Mouse (Mus musculus) stomach, postnatal 0 days (tissue): ENCODE measurements at regions not wholly inside any gene's neighbourhood (a gene's known extent, or its start where the extent isn't known, plus 50 kb on each side); places are given as distances from the start of the nearest gene placed in this dataset.

Experiments
- ATAC-seq: fragments of 200-750 bp; cut with Nextera tagmentation; 2 replicates; pipeline ENCODE4 v1.8.0; 2017; ENCODE audit not compliant: low FRiP score, low TSS enrichment
- DNase-seq: peaks from one replicate; pipeline ENCODE4 v3.0.0-alpha.2; 2016; ENCODE audit warnings: low spot score
- H3K27ac ChIP-seq: fragments of 300-500 bp; sonication (generic); replicated peaks from 2 replicates; pipeline ENCODE4 v1.5.1; 2014; ENCODE audit warnings: mild to moderate bottlenecking, control low read depth
- H3K27me3 ChIP-seq: fragments of 300-500 bp; sonication (generic); 2 replicates; pipeline ENCODE4 v1.6.1; 2014; ENCODE audit warnings: low read length; ENCODE audit not compliant: control insufficient read depth, insufficient read depth
- H3K36me3 ChIP-seq: fragments of 300-500 bp; sonication (generic); 2 replicates; pipeline ENCODE4 v1.6.1; 2014; ENCODE audit warnings: low read length, mixed read lengths; ENCODE audit not compliant: control insufficient read depth, insufficient read depth
- H3K4me1 ChIP-seq: fragments of 300-500 bp; sonication (generic); replicated peaks from 2 replicates; pipeline ENCODE4 v1.6.1; 2014; ENCODE audit warnings: antibody characterized with exemption; ENCODE audit not compliant: control insufficient read depth, insufficient read depth
- H3K4me2 ChIP-seq: fragments of 300-500 bp; sonication (generic); replicated peaks from 2 replicates; pipeline ENCODE4 v1.6.1; 2014; ENCODE audit warnings: low read depth, mild to moderate bottlenecking, control low read depth, moderate library complexity
- H3K4me3 ChIP-seq: fragments of 300-500 bp; sonication (generic); 2 replicates; pipeline ENCODE4 v1.5.1; 2014; ENCODE audit warnings: low read depth, low read length, control low read depth
- H3K9ac ChIP-seq: fragments of 300-500 bp; sonication (generic); 2 replicates; pipeline ENCODE4 v1.6.1; 2014; ENCODE audit warnings: mild to moderate bottlenecking, low read length, control low read depth, mixed read lengths
- H3K9me3 ChIP-seq: fragments of 300-500 bp; sonication (generic); 2 replicates; pipeline ENCODE4 v1.6.1; 2016; ENCODE audit warnings: low read length; ENCODE audit not compliant: control insufficient read depth
- CTCF ChIP-seq: IDR thresholded peaks from 2 replicates; pipeline ENCODE4 v1.5.1; 2016; ENCODE audit warnings: antibody characterized with exemption, low read depth, mild to moderate bottlenecking, moderate library complexity
- EP300 ChIP-seq: optimal IDR thresholded peaks from 2 replicates; pipeline ENCODE3; 2016; ENCODE audit warnings: antibody characterized with exemption
- WGBS: fragments of 180-500 bp; shearing (Covaris S2); extraction: QIAGEN DNeasy Blood & Tissue Kit; methylation state at CpG from one replicate; pipeline ENCODE4 v1.1.7; 2014; 5-methylcytosine and 5-hydroxymethylcytosine counted together

- Histone ChIP-seq H3K9me3 (no peaks in the 10 kb centered on the region), H3K4me2 (no peak overlapping the region), H3K27ac (no peak overlapping the region), H3K4me1 (no peaks in the 10 kb centered on the region), H3K36me3 (no peaks in the 10 kb centered on the region), H3K27me3 (no peaks in the 10 kb centered on the region), H3K4me3 (no peak overlapping the region), H3K9ac (no peak overlapping the region)
- DNase-seq = no peak
- no peak for TF ChIP-seq CTCF
- no peak for ATAC-seq
These were observed 256.4 kb upstream of the Nudt12 start for GRCm38 (mm10) chr17:59269613-59270012.

- H3K36me3 ChIP-seq = no peaks in the 10 kb centered on the region
- H3K9ac ChIP-seq = no peak overlapping the region
- ATAC-seq (no peak), DNase-seq (no peak)
- no peaks in the 10 kb centered on the region for H3K9me3 ChIP-seq
- H3K4me3 ChIP-seq = no peak overlapping the region
- H3K27ac ChIP-seq = no peak overlapping the region
- WGBS = 73% methylated on average over 5 of the region's 5 CpGs
- H3K27me3 ChIP-seq = no peaks in the 10 kb centered on the region
- H3K4me2 ChIP-seq = no peak overlapping the region
- TF ChIP-seq EP300 = no peak
- no peak for TF ChIP-seq CTCF
- H3K4me1 ChIP-seq = no peaks in the 10 kb centered on the region
These were observed 235.8 kb upstream of the Nudt12 start for GRCm38 (mm10) chr17:59249000-59249399.

GRCm38 (mm10) chr17:59232251-59232650, 219.1 kb upstream of the Nudt12 start:
- Histone ChIP-seq H3K27ac (no peak overlapping the region), H3K4me3 (no peak overlapping the region), H3K27me3 (no peaks in the 10 kb centered on the region), H3K4me1 (no peaks in the 10 kb centered on the region), H3K36me3 (no peaks in the 10 kb centered on the region), H3K9me3 (no peaks in the 10 kb centered on the region), H3K9ac (no peak overlapping the region), H3K4me2 (no peak overlapping the region)
- DNase-seq = no peak
- WGBS = 78% methylated on average over 2 of the region's 2 CpGs
- no peak for TF ChIP-seq EP300
- no peak for TF ChIP-seq CTCF
- no peak for ATAC-seq
